Mouse (Mus musculus): ENCODE data around the gene Smok3c. TPM values are rescaled to one million over a fixed set of nuclear protein-coding genes. Genes with fewer than 3 reads are reported as not detected.
"Not testable (repeated sequence)": the region's sequence is repeated elsewhere in the genome, so short reads cannot be mapped to it uniquely, and the experiment has no call there.

The Smok3c gene
- not detected in 2 replicates for polyA plus RNA-seq (2015; fragmentation: Nextera tagmentation; extraction: Ambion mirVana)

DNA sequence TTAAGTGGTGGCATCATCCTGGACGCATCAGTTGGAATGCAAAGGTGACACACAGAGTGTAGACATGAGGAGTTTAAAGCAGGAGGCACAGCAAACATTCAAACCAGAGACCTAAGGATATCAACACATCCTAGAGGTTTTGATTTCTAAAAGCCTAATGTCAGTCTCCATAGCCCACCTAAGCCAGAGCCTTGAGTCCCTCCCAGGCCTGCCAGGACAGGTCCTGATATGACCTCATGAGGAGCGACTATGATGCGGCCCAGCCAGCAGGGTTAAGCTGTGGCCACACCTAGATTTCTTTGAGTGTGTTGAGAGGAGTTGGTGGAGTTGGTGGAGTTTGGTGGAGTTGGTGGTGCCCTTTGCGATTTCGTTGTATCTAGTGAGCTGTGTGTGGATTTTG lies at the start of gene Smok3c:
Gene Smok3c (plus strand): TSS at position 301 of the 400 bp plus-strand sequence.
- not testable (repeated sequence) for H3K27ac ChIP-seq; H3K27me3 ChIP-seq; ATAC-seq (ENCODE audit: low read depth); DNase-seq; H3K4me3 ChIP-seq (replicated peaks); H3K36me3 ChIP-seq; H3K4me1 ChIP-seq (replicated peaks); H3K4me2 ChIP-seq; H3K9ac ChIP-seq; H3K9me3 ChIP-seq (replicated peaks)
- WGBS (ENCODE audit: insufficient replicate concordance), result no CpG with 5 or more reads among the region's 5 CpGs

DNA sequence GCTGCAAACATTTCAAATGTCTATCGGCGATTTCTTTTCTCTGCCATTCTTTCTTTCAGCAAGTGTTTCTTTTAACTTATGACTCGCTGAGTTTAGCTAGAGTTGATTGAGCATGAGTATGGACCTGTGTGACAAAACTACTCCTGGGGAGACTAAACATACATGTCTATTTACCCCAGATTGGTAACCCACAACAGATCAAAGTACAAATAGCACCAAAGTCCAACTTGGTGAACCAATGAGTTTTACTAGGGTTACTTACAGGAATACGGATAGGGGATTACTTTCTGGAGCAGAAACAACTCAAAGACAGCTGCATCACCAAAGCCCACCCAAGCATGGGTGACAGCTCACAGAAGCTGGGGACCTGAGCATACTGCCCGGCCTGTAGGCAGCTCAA lies 43.6 kb upstream of the Smok3c start:
- ATAC-seq (ENCODE audit: low read depth), result no peak

DNA sequence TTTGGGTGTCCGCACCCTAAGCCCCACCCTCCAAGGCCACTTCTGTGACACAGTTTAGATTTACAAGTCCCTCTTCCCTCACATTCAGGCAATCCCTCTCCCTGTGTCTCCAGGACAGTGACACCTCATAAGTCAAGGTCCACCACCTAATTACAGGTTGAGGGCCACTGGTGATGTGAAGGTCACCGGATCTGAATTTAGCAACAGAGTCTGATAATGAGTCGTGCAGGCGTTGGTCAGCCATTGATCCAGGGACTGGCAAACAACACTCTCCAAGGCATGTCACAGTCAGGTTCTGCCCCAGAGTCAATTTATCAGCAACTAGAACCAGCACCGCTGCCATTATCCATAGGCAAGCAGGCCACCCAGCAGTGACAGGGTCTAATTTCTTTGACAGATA lies 40.6 kb upstream of the Smok3c start:
- no peaks in the 10 kb centered on the region for H3K4me1 ChIP-seq (replicated peaks)
- WGBS (ENCODE audit: insufficient replicate concordance), result 68% methylated on average over 5 of the region's 5 CpGs
- H3K36me3 ChIP-seq, result no peaks in the 10 kb centered on the region
- no peaks in the 10 kb centered on the region for H3K27me3 ChIP-seq
- no peak overlapping the region for H3K4me2 ChIP-seq
- H3K4me3 ChIP-seq (replicated peaks), result no peak overlapping the region
- no peaks in the 10 kb centered on the region for H3K9me3 ChIP-seq (replicated peaks)
- DNase-seq (no peak), ATAC-seq (ENCODE audit: low read depth) (no peak)
- no peak overlapping the region for H3K27ac ChIP-seq
- no peak overlapping the region for H3K9ac ChIP-seq

More for the DNA sequence above, 43.6 kb upstream of the Smok3c start:
- H3K4me1 ChIP-seq (replicated peaks), result no peaks in the 10 kb centered on the region
- H3K27me3 ChIP-seq, result no peaks in the 10 kb centered on the region
- H3K27ac ChIP-seq, result no peak overlapping the region
- DNase-seq, result no peak
- H3K4me3 ChIP-seq (replicated peaks), result no peak overlapping the region
- H3K36me3 ChIP-seq, result no peaks in the 10 kb centered on the region
- H3K4me2 ChIP-seq, result no peak overlapping the region
- H3K9ac ChIP-seq, result no peak overlapping the region
- WGBS (ENCODE audit: insufficient replicate concordance), result 68% methylated on average over 5 of the region's 5 CpGs
- H3K9me3 ChIP-seq (replicated peaks), result no peaks in the 10 kb centered on the region

DNA sequence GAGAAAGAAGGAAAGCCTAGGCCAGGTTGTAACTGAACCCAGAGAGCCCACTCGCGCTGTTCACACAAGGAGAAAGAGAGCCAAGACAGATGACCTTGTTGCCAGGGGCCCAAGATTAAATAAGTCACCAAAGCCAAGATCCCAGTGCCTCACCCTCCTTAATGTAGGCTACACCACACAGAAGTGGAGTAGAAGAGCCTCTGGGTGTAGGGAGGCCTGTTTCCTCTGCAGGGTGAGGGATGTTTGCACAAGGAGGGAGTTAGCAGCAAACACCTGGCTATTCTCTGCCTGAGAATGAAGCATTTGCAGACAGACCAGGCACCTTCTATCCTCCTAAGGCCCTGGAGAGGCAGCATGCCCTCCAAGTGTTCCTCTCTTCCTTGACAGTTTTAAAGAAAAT lies 36.5 kb upstream of the Smok3c start:
- no peak overlapping the region for H3K4me3 ChIP-seq (replicated peaks)
- no peak overlapping the region for H3K4me2 ChIP-seq
- no peaks in the 10 kb centered on the region for H3K9me3 ChIP-seq (replicated peaks)
- no peaks in the 10 kb centered on the region for H3K27me3 ChIP-seq
- H3K9ac ChIP-seq, result no peak overlapping the region
- ATAC-seq (ENCODE audit: low read depth) (no peak), DNase-seq (no peak)
- H3K4me1 ChIP-seq (replicated peaks), result no peaks in the 10 kb centered on the region
- H3K27ac ChIP-seq, result no peak overlapping the region
- no peaks in the 10 kb centered on the region for H3K36me3 ChIP-seq
- WGBS (ENCODE audit: insufficient replicate concordance), result 82% methylated on average over 2 of the region's 2 CpGs

DNA sequence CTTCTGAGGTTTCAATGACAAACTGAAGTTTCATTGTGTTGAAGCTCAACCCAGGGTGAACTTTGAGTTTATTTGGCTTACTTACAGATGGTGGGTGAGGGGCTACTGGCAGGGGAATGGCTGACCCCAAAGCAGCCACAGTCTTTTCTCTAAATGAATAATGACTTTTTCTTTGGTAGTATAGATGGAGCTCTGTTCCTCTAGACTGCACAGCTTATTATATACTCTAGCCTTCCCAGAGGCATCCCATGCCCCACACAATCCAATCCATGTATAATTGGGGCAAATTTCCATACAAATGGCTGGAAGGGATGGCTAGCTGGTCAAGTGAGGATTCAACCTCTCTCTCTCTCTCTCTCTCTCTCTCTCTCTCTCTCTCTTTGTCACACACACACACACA lies 36.0 kb upstream of the Smok3c start:
- no peak overlapping the region for H3K9ac ChIP-seq
- DNase-seq (no peak), ATAC-seq (ENCODE audit: low read depth) (no peak)
- H3K27ac ChIP-seq, result no peak overlapping the region
- no peaks in the 10 kb centered on the region for H3K4me1 ChIP-seq (replicated peaks)
- H3K36me3 ChIP-seq, result no peaks in the 10 kb centered on the region
- H3K27me3 ChIP-seq, result no peaks in the 10 kb centered on the region
- H3K9me3 ChIP-seq (replicated peaks), result no peaks in the 10 kb centered on the region
- H3K4me2 ChIP-seq, result no peak overlapping the region
- no peak overlapping the region for H3K4me3 ChIP-seq (replicated peaks)

DNA sequence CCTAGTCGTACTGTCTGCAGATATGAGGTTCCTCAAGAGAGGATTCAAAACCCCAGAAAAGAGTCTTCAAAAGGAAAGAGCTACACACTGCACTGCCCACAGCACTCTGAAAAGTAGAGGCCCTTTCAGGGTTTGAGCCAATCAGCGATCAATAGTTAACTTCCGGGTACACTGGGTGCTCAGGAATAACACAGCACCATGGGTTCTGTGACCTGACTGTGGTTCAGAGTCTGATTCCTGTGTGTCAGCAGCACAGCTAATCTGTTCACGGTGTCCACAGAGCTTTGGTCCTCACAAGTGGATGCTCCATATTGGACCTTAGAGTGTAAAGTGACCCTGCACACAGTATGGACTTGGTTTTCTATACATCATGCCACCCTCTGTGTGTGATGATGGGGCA lies 33.4 kb upstream of the Smok3c start:
- not testable (repeated sequence) for H3K9me3 ChIP-seq (replicated peaks); H3K4me1 ChIP-seq (replicated peaks); H3K36me3 ChIP-seq; H3K9ac ChIP-seq; DNase-seq; H3K27ac ChIP-seq; H3K4me3 ChIP-seq (replicated peaks); H3K27me3 ChIP-seq; ATAC-seq (ENCODE audit: low read depth); H3K4me2 ChIP-seq
- 68% methylated on average over 4 of the region's 4 CpGs for WGBS (ENCODE audit: insufficient replicate concordance)

DNA sequence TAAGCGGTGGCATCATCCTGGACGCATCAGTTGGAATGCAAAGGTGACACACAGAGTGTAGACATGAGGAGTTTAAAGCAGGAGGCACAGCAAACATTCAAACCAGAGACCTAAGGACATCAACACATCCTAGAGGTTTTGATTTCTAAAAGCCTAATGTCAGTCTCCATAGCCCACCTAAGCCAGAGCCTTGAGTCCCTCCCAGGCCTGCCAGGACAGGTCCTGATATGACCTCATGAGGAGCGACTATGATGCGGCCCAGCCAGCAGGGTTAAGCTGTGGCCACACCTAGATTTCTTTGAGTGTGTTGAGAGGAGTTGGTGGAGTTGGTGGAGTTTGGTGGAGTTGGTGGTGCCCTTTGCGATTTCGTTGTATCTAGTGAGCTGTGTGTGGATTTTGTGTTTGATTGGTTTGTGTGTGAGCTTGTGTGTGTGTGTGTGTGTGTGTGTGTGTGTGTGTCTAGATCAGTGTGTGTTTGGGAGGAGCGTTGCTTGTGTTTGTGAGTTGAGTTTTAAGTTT lies 32.0 kb upstream of the Smok3c start, which contains the start of the genes Smok3a and Smok3b:
Gene Smok3a (plus strand): TSS at position 301 of the 519 bp plus-strand sequence.
Gene Smok3b (plus strand): TSS at position 469 of the 519 bp plus-strand sequence.
- H3K9me3 ChIP-seq (replicated peaks); H3K36me3 ChIP-seq; DNase-seq; H3K27me3 ChIP-seq; H3K4me2 ChIP-seq; H3K4me1 ChIP-seq (replicated peaks); H3K9ac ChIP-seq; ATAC-seq (ENCODE audit: low read depth); H3K4me3 ChIP-seq (replicated peaks); H3K27ac ChIP-seq: not testable (repeated sequence)
- WGBS (ENCODE audit: insufficient replicate concordance), result 78% methylated on average over 3 of the region's 7 CpGs

DNA sequence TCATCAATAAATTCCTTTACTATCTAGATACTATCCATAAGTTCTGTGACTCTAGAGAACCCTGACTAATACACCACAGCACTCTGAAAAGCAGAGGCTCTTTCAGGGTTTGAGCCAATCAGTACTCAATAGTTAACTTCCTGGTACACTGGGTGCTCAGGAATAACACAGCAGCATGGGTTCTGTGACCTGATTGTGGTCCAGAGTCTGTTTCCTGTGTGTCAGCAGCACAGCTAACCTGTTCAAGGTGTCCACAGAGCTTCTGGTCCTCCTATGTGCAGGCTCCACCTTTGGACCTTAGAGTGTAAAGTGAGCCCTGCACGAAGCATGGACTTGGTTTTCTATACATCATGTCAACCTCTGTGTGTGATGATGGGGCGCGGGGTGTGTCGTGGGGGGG lies 20.8 kb downstream of the Smok3c start:
- no peak for DNase-seq
- no peak overlapping the region for H3K4me2 ChIP-seq
- no peaks in the 10 kb centered on the region for H3K9me3 ChIP-seq (replicated peaks)

DNA sequence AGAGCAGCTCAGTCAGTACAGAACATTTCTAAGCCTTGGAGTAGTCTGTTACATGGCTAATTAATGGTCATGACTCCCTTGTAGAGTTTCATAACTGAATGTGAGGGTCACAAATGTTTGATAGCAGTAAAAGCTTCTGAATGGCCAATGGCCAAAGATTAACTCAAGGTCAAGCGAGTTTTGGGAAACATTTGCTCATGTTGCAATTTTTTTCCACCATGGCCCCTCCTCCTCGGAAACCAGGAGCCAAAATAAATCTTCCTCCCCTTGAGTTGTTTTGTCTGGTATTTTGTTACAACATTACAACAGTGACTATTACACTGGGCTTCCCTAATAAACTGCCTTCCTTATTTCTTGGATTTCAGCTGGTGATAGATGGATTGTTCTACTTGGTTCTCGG lies 22.7 kb downstream of the Smok3c start:
- H3K4me1 ChIP-seq (replicated peaks), result no peaks in the 10 kb centered on the region
- 52% methylated on average over 3 of the region's 3 CpGs for WGBS (ENCODE audit: insufficient replicate concordance)
- no peak overlapping the region for H3K4me2 ChIP-seq
- no peaks in the 10 kb centered on the region for H3K9me3 ChIP-seq (replicated peaks)
- no peak overlapping the region for H3K4me3 ChIP-seq (replicated peaks)
- no peak overlapping the region for H3K27ac ChIP-seq
- no peak overlapping the region for H3K9ac ChIP-seq
- H3K36me3 ChIP-seq, result no peaks in the 10 kb centered on the region
- H3K27me3 ChIP-seq, result no peaks in the 10 kb centered on the region
- ATAC-seq (ENCODE audit: low read depth) (no peak), DNase-seq (no peak)

More for the DNA sequence above, 20.8 kb downstream of the Smok3c start:
- H3K27ac ChIP-seq, result no peak overlapping the region
- no peaks in the 10 kb centered on the region for H3K36me3 ChIP-seq
- no peak for ATAC-seq (ENCODE audit: low read depth)
- WGBS (ENCODE audit: insufficient replicate concordance), result 77% methylated on average over 4 of the region's 4 CpGs
- H3K27me3 ChIP-seq, result no peaks in the 10 kb centered on the region
- H3K4me3 ChIP-seq (replicated peaks), result no peak overlapping the region
- no peaks in the 10 kb centered on the region for H3K4me1 ChIP-seq (replicated peaks)
- no peak overlapping the region for H3K9ac ChIP-seq

DNA sequence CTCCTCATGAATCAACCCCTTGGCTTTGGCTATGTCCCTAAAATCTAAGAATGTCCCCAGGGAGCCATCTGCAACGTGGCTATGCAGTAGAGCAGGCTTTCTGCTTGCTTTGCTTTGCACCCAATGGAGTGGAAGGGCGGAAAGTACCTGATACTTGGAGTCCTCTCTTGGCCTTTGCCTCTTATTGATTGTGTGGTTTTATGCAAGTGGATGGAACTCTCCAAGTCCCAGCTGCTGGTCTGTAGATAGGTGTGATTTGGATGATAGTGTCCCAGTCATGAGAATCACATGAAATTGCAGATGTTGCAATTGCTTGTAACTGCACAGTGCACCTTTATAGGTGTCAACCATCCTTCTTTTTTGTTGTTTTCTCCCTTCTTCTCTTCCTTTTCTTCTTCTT lies 23.2 kb downstream of the Smok3c start:
- H3K9ac ChIP-seq, result no peak overlapping the region
- no peaks in the 10 kb centered on the region for H3K36me3 ChIP-seq
- no peak for DNase-seq
- no peak overlapping the region for H3K4me2 ChIP-seq
- no peak for ATAC-seq (ENCODE audit: low read depth)
- no peak overlapping the region for H3K27ac ChIP-seq
- WGBS (ENCODE audit: insufficient replicate concordance), result 41% methylated on average over 2 of the region's 2 CpGs
- H3K4me1 ChIP-seq (replicated peaks), result no peaks in the 10 kb centered on the region
- H3K27me3 ChIP-seq, result no peaks in the 10 kb centered on the region
- no peaks in the 10 kb centered on the region for H3K9me3 ChIP-seq (replicated peaks)
- H3K4me3 ChIP-seq (replicated peaks), result no peak overlapping the region

DNA sequence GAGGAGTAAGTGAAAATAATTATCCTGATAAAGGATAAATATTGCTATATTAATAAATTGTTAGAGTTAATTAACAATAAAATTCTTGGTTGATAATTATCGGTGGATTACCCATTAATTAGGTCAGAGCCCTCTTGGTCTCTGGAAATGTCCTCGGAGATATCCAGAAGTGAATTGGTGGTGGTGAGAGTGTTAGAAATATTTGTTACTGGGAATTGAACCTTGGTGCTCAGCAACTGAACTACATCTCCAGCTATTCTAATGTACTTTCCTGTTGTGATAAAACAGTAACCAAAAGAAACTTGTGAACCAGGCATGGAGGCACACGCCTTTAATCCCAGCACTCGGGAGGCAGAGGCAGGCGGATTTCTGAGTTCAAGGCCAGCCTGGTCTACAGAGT lies 27.5 kb downstream of the Smok3c start:
- ATAC-seq (ENCODE audit: low read depth), result no peak
- Histone ChIP-seq H3K4me3 (replicated peaks) (no peak overlapping the region), H3K27me3 (no peaks in the 10 kb centered on the region), H3K27ac (no peak overlapping the region), H3K36me3 (no peaks in the 10 kb centered on the region), H3K4me1 (replicated peaks) (peaks cover 15% of the 10 kb centered on the region), H3K9ac (no peak overlapping the region), H3K4me2 (no peak overlapping the region), H3K9me3 (replicated peaks) (no peaks in the 10 kb centered on the region)
- WGBS (ENCODE audit: insufficient replicate concordance), result 79% methylated on average over 5 of the region's 5 CpGs
- DNase-seq, result no peak

DNA sequence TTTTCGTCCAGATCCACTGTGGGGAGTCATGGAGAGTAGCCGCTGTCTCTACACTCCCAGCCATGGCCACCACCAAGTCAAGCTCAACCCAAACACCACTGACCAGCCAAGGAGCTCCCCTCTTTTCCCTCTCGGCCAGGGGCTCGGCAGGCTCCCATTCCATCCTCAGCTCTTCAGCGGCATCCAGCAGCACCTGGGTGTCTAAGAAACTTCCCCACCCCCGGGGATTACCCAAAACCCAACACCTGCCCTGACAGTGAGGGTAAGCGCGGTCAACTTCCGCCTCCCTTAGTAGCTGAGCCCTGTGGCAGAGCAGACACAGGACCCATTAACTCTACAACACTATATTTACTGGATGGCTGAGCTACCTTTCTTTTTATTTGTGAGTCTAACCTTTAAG lies 28.5 kb downstream of the Smok3c start:
- ATAC-seq (ENCODE audit: low read depth) (no peak), DNase-seq (no peak)
- peaks cover 24% of the 10 kb centered on the region for H3K4me1 ChIP-seq (replicated peaks)
- H3K36me3 ChIP-seq, result no peaks in the 10 kb centered on the region
- 70% methylated on average over 9 of the region's 9 CpGs for WGBS (ENCODE audit: insufficient replicate concordance)
- H3K9me3 ChIP-seq (replicated peaks), result no peaks in the 10 kb centered on the region
- no peak overlapping the region for H3K9ac ChIP-seq
- H3K27me3 ChIP-seq, result no peaks in the 10 kb centered on the region
- no peak overlapping the region for H3K4me3 ChIP-seq (replicated peaks)
- no peak overlapping the region for H3K4me2 ChIP-seq
- no peak overlapping the region for H3K27ac ChIP-seq
